Comparison of ENCODE assay signal across 8 mouse cellular contexts in the genomic region with DNA sequence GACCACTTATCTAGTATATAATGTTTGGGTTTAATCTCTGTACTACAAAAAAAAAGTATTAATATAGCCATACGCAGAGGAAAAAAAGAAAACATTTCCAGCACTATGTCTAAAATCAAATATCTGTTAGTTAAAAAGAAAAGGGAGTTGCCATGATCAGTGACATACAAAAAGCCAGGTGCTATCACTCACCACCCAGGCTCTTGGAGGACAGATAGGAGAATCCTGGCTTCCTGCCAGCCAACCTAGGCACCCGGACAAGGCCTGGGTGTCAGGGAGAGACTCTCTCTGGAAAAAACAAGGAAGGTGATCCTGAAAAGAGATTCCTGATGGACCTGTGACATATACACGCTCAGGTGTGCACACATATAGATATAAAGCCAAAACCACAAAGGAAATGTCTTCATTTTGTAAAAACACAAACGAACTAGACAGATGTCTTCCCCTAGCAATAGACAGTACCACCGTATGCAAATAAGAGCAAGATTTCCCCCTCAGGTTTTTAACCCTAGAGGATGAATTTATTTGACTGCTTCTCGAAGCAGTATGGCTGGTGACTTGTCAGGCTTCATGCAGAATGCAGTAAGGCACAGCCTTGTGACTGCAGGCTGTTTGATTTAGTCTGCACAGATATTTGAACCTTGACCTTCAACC. TPM values are rescaled to one million over a fixed set of nuclear protein-coding genes. Genes with fewer than 3 reads are reported as not detected.
DNase-seq lines count a peak whose midpoint lies in the region; ATAC-seq and TF ChIP-seq lines count a peak whose summit lies in the region.

No protein-coding gene starts in this region.

- DNase-seq in cerebellum, postnatal 10 days = peak; percentile 54 to 65
- no peak for DNase-seq in cerebellum, adult 9-11 months
- peak; percentile 60 for DNase-seq in CD4-positive helper T cell, adult 2 months (ENCODE audit: low read depth, low spot score)
- peak; percentile 33 for DNase-seq in liver, adult 2 months (ENCODE audit: extremely low read depth, low read depth, low spot score)
- no peak for DNase-seq in layer of hippocampus, adult 11-12 months (ENCODE audit: low spot score)
- no peak for DNase-seq in gastrocnemius, adult 8-10 months (ENCODE audit: low spot score in 2 of 2)

- H3K4me2 ChIP-seq in forebrain, embryonic 12.5 days = peak overlapping the region; percentile 42
- peak overlapping the region; percentile 59 for H3K4me2 ChIP-seq in stomach, embryonic 16.5 days (ENCODE audit: low read depth, low read length)

- no peak; the same call in none of the 2 replicates for ATAC-seq in forebrain, embryonic 12.5 days (ENCODE audit: low FRiP score)
- no peak for ATAC-seq in stomach, embryonic 16.5 days (ENCODE audit: insufficient read depth, low FRiP score)

- H3K27ac ChIP-seq in forebrain, embryonic 12.5 days = 0 out of 2 replicates have a peak overlapping the region, but pooled peaks have one; percentile 42
- no peak overlapping the region for H3K27ac ChIP-seq in liver, adult 2 months (replicated peaks; ENCODE audit: insufficient read depth, low read depth, low read length)
- H3K27ac ChIP-seq in stomach, embryonic 16.5 days (ENCODE audit: low read length) = peak overlapping the region; percentile 25; the same call in 1 of the 2 replicates

- H3K4me3 ChIP-seq in forebrain, embryonic 12.5 days (replicated peaks) = 0 out of 2 replicates have a peak overlapping the region, but pooled peaks have one; percentile 8
- no peak overlapping the region for H3K4me3 ChIP-seq in liver, adult 2 months (ENCODE audit: insufficient read depth, low read depth, low read length)
- H3K4me3 ChIP-seq in stomach, embryonic 16.5 days (replicated peaks; ENCODE audit: low read length) = peak overlapping the region; percentile 35

- TF ChIP-seq POLR2A in liver, adult 2 months (IDR thresholded peaks at IDR 0.05; ENCODE audit: extremely low read depth, insufficient read depth, low read length) = no peak

- 76% methylated on average over 6 of the region's 6 CpGs for WGBS in forebrain, embryonic 12.5 days
- WGBS in liver, adult 2 months = 43% methylated on average over 6 of the region's 6 CpGs
- WGBS in stomach, embryonic 16.5 days = 34% methylated on average over 6 of the region's 6 CpGs

- H3K36me3 ChIP-seq in forebrain, embryonic 12.5 days (replicated peaks) = no peaks in the 10 kb centered on the region
- H3K36me3 ChIP-seq in liver, adult 2 months (ENCODE audit: control insufficient read depth, insufficient read depth, low read length) = no peaks in the 10 kb centered on the region
- no peaks in the 10 kb centered on the region for H3K36me3 ChIP-seq in stomach, embryonic 16.5 days (ENCODE audit: control insufficient read depth, insufficient read depth, low read length)

- H3K9ac ChIP-seq in forebrain, embryonic 12.5 days = no peak overlapping the region
- H3K9ac ChIP-seq in liver, adult 2 months (ENCODE audit: low read depth, low read length) = 0 out of 2 replicates have a peak overlapping the region, but pooled peaks have one; percentile 9
- peak overlapping the region; percentile 28; the same call in 1 of the 2 replicates for H3K9ac ChIP-seq in stomach, embryonic 16.5 days (ENCODE audit: low read length)

- no peaks in the 10 kb centered on the region for H3K27me3 ChIP-seq in forebrain, embryonic 12.5 days
- H3K27me3 ChIP-seq in liver, adult 2 months (ENCODE audit: control insufficient read depth, insufficient read depth, low read length) = no peaks in the 10 kb centered on the region
- H3K27me3 ChIP-seq in stomach, embryonic 16.5 days (ENCODE audit: control insufficient read depth, insufficient read depth, low read length) = no peaks in the 10 kb centered on the region

- TF ChIP-seq CTCF in liver, adult 2 months (IDR thresholded peaks at IDR 0.05; ENCODE audit: low read depth, low read length) = no peak

- no peaks in the 10 kb centered on the region for H3K79me2 ChIP-seq in liver, adult 2 months (ENCODE audit: control insufficient read depth, insufficient read depth, low read length)

- H3K4me1 ChIP-seq in forebrain, embryonic 12.5 days = peaks cover 14% of the 10 kb centered on the region
- H3K4me1 ChIP-seq in liver, adult 2 months (ENCODE audit: control insufficient read depth, insufficient read depth, low read length) = peaks cover 11% of the 10 kb centered on the region
- H3K4me1 ChIP-seq in stomach, embryonic 16.5 days (ENCODE audit: control insufficient read depth, insufficient read depth, low read length) = peaks cover 14% of the 10 kb centered on the region

- no peaks in the 10 kb centered on the region for H3K9me3 ChIP-seq in forebrain, embryonic 12.5 days
- no peaks in the 10 kb centered on the region for H3K9me3 ChIP-seq in stomach, embryonic 16.5 days (replicated peaks; ENCODE audit: control insufficient read depth, low read length)

RNA-seq across cellular contexts. Expression of a gene that starts 0.6 kb away (rescaled TPM):
- polyA plus RNA-seq in forebrain, embryonic 12.5 days (2016; fragmentation: Nextera tagmentation; extraction: Ambion mirVana) = 1.0 and 1.3 TPM in 2 replicates
- 0.09 and 0.40 TPM in 2 replicates for total RNA-seq in liver, adult 2 months (2014; rRNA removed)
- 0.10 and 0.17 TPM in 2 replicates for polyA plus RNA-seq in liver, adult 2 months (2012; rRNA removed)
- polyA plus RNA-seq in stomach, embryonic 16.5 days (2015; fragmentation: Nextera tagmentation; extraction: Ambion mirVana) = 0.39 and 0.46 TPM in 2 replicates
- under 1 TPM in 1 of 4 experiments, not detected in 3; 0.11 TPM for total RNA-seq in gastrocnemius, adult 8-10 months (2022)

Comparison
In these comparisons a context has a peak if more than half of its experiments do, and no peak if none do; other contexts are left out.
1. DNase-seq: peak in cerebellum, postnatal 10 days (2 of 2), CD4-positive helper T cell, adult 2 months (single experiment) and liver, adult 2 months (single experiment); none in cerebellum, adult 9-11 months (single experiment), layer of hippocampus, adult 11-12 months (single experiment) and gastrocnemius, adult 8-10 months (0 of 2).